Mouse (Mus musculus) MEL (cell line): ENCODE results near the gene Fkbp2. TPM values are rescaled to one million over a fixed set of nuclear protein-coding genes. Genes with fewer than 3 reads are reported as not detected.
A peak's percentile ranks its signal among the peaks of the same experiment; 100 is the strongest.

Experiments
- DNase-seq: peaks from one replicate; pipeline ENCODE4 v3.0.0; 2011; ENCODE audit warnings: low read depth, low spot score
- H3K27ac ChIP-seq: 2 replicates; pipeline ENCODE4 v1.5.1; 2012; ENCODE audit warnings: low read depth, mild to moderate bottlenecking, control low read depth, low read length, moderate library complexity; ENCODE audit not compliant: control insufficient read depth
- H3K27me3 ChIP-seq, 2 experiments: fragments of 150-350 bp in 1 of 2; sonication (generic) in 1 of 2; 2 replicates each; pipeline ENCODE4 v1.6.1; 2012; ENCODE audit warnings: low read length in 2 of 2, mild to moderate bottlenecking in 2 of 2, improper control_type of control experiment in 1 of 2, moderate library complexity in 1 of 2; ENCODE audit not compliant: insufficient read depth in 2 of 2, control insufficient read depth in 1 of 2
- H3K36me3 ChIP-seq, 2 experiments: 2 replicates each; pipeline ENCODE4 v1.6.1; 2012 to 2014; ENCODE audit warnings: low read length in 2 of 2, improper control_type of control experiment in 1 of 2, inconsistent platforms in 1 of 2, mild to moderate bottlenecking in 1 of 2; ENCODE audit not compliant: insufficient read depth in 2 of 2, control insufficient read depth in 1 of 2
- H3K4me1 ChIP-seq, 2 experiments: fragments of 150-350 bp in 1 of 2; sonication (generic) in 1 of 2; 2 replicates each; pipeline ENCODE4 v1.6.1; 2012; ENCODE audit warnings: low read length in 2 of 2, improper control_type of control experiment in 1 of 2, mild to moderate bottlenecking in 1 of 2; ENCODE audit not compliant: insufficient read depth in 2 of 2, control insufficient read depth in 1 of 2
- H3K4me3 ChIP-seq, 2 experiments: fragments of 150-350 bp in 1 of 2; sonication (generic) in 1 of 2; 2 replicates each; pipeline ENCODE4 v1.5.1; 2012; ENCODE audit warnings: low read depth in 2 of 2, low read length in 2 of 2, mild to moderate bottlenecking in 2 of 2, moderate library complexity in 2 of 2, control low read depth in 1 of 2, improper control_type of control experiment in 1 of 2; ENCODE audit not compliant: control insufficient read depth in 1 of 2, insufficient read depth in 1 of 2
- H3K79me2 ChIP-seq: 2 replicates; pipeline ENCODE4 v1.6.1; 2012; ENCODE audit warnings: mild to moderate bottlenecking, low read length, moderate library complexity; ENCODE audit not compliant: control insufficient read depth, poor library complexity, insufficient read depth
- H3K9ac ChIP-seq: 2 replicates; pipeline ENCODE4 v1.6.1; 2012; ENCODE audit warnings: low read depth, mild to moderate bottlenecking, control low read depth, low read length, moderate library complexity; ENCODE audit not compliant: control insufficient read depth, poor library complexity, severe bottlenecking
- H3K9me3 ChIP-seq: fragments of 150-350 bp; sonication (generic); replicated peaks from 2 replicates; pipeline ENCODE4 v1.6.1; 2012; ENCODE audit warnings: mild to moderate bottlenecking, low read length, improper control_type of control experiment, moderate library complexity; ENCODE audit not compliant: insufficient read depth
- BHLHE40 ChIP-seq: IDR thresholded peaks from 2 replicates; pipeline ENCODE4 v1.6.1; 2012; ENCODE audit warnings: low read depth, mild to moderate bottlenecking, inconsistent platforms, low read length, improper control_type of control experiment, borderline replicate concordance
- CHD1 ChIP-seq: IDR thresholded peaks from 2 replicates; pipeline ENCODE4 v1.6.1; 2012; ENCODE audit warnings: low read depth, mild to moderate bottlenecking, inconsistent platforms, low read length, improper control_type of control experiment
- CHD2 ChIP-seq: IDR thresholded peaks from 2 replicates; pipeline ENCODE4 v1.6.1; 2011; ENCODE audit warnings: low read length, improper control_type of control experiment
- E2F4 ChIP-seq: IDR thresholded peaks from 2 replicates; pipeline ENCODE4 v1.6.1; 2011; ENCODE audit warnings: low read depth, low read length, improper control_type of control experiment, borderline replicate concordance
- EP300 ChIP-seq, 2 experiments: IDR thresholded peaks; 2 replicates each; pipeline ENCODE4 v1.6.1; 2011; ENCODE audit warnings: improper control_type of control experiment in 2 of 2, low read length in 2 of 2, low read depth in 1 of 2, mild to moderate bottlenecking in 1 of 2
- ETS1 ChIP-seq: IDR thresholded peaks from 2 replicates; pipeline ENCODE4 v1.6.1; 2012; ENCODE audit warnings: low read depth, mild to moderate bottlenecking, inconsistent platforms, low read length, improper control_type of control experiment, moderate library complexity
- GABPA ChIP-seq: IDR thresholded peaks from 2 replicates; pipeline ENCODE4 v1.6.1; 2012; ENCODE audit warnings: low read depth, mild to moderate bottlenecking, inconsistent platforms, low read length, improper control_type of control experiment, moderate library complexity
- GATA1 ChIP-seq: IDR thresholded peaks from 2 replicates; pipeline ENCODE4 v1.6.1; 2011; ENCODE audit warnings: low read depth, low read length, improper control_type of control experiment
- JUND ChIP-seq: IDR thresholded peaks from 2 replicates; pipeline ENCODE4 v1.6.1; 2011; ENCODE audit warnings: low read depth, mild to moderate bottlenecking, improper control_type of control experiment, low read length
- MAFK ChIP-seq: IDR thresholded peaks from 2 replicates; pipeline ENCODE4 v1.6.1; 2011; ENCODE audit warnings: low read depth, mild to moderate bottlenecking, low read length, improper control_type of control experiment, borderline replicate concordance
- MAZ ChIP-seq: IDR thresholded peaks from 2 replicates; pipeline ENCODE4 v1.6.1; 2012; ENCODE audit warnings: low read depth, mild to moderate bottlenecking, inconsistent platforms, low read length, improper control_type of control experiment
- MXI1 ChIP-seq: IDR thresholded peaks from 2 replicates; pipeline ENCODE4 v1.6.1; 2011; ENCODE audit warnings: mild to moderate bottlenecking, low read depth, low read length, improper control_type of control experiment
- MYB ChIP-seq: IDR thresholded peaks from 2 replicates; pipeline ENCODE4 v1.6.1; 2011; ENCODE audit warnings: mild to moderate bottlenecking, low read depth, low read length, improper control_type of control experiment
- NELFE ChIP-seq: IDR thresholded peaks from 2 replicates; pipeline ENCODE4 v1.6.1; 2011; ENCODE audit warnings: low read depth, low read length, improper control_type of control experiment
- NRF1 ChIP-seq: IDR thresholded peaks from 2 replicates; pipeline ENCODE4 v1.6.1; 2014; ENCODE audit warnings: low read depth, mild to moderate bottlenecking, inconsistent platforms, low read length, improper control_type of control experiment, moderate library complexity; ENCODE audit not compliant: poor library complexity, insufficient read depth, severe bottlenecking
- POLR2A ChIP-seq, 2 experiments: IDR thresholded peaks; 2 replicates each; pipeline ENCODE4 v1.6.1; 2011 to 2012; ENCODE audit warnings: low read length in 2 of 2, mild to moderate bottlenecking in 2 of 2, control low read depth in 1 of 2, improper control_type of control experiment in 1 of 2, low read depth in 1 of 2, moderate library complexity in 1 of 2; ENCODE audit not compliant: control insufficient read depth in 1 of 2, insufficient read depth in 1 of 2, poor library complexity in 1 of 2
- POLR2AphosphoS2 ChIP-seq: IDR thresholded peaks from 2 replicates; pipeline ENCODE4 v1.6.1; 2011; ENCODE audit warnings: low read length, improper control_type of control experiment
- POLR2AphosphoS5 ChIP-seq: IDR thresholded peaks from 2 replicates; pipeline ENCODE4 v1.6.1; 2012; ENCODE audit warnings: low read depth, borderline replicate concordance, mild to moderate bottlenecking, inconsistent platforms, low read length, moderate library complexity, mixed read lengths
- RAD21 ChIP-seq: IDR thresholded peaks from 2 replicates; pipeline ENCODE4 v1.6.1; 2011; ENCODE audit warnings: mild to moderate bottlenecking, low read depth, low read length, improper control_type of control experiment
- SMC3 ChIP-seq: IDR thresholded peaks from 2 replicates; pipeline ENCODE4 v1.6.1; 2011; ENCODE audit warnings: low read depth, low read length, improper control_type of control experiment
- TAL1 ChIP-seq: IDR thresholded peaks from 2 replicates; pipeline ENCODE4 v1.6.1; 2012; ENCODE audit warnings: mild to moderate bottlenecking, inconsistent platforms, low read length, moderate library complexity, mixed read lengths
- TBP ChIP-seq: IDR thresholded peaks from 2 replicates; pipeline ENCODE4 v1.8.0; 2011; ENCODE audit warnings: low read depth, low read length, improper control_type of control experiment
- USF1 ChIP-seq: IDR thresholded peaks from 2 replicates; pipeline ENCODE4 v1.6.1; 2014; ENCODE audit warnings: low read depth, mild to moderate bottlenecking, inconsistent platforms, low read length, improper control_type of control experiment, moderate library complexity
- ZC3H11A ChIP-seq: IDR thresholded peaks from 2 replicates; pipeline ENCODE4 v1.6.1; 2012; ENCODE audit warnings: low read depth, mild to moderate bottlenecking, inconsistent platforms, low read length, improper control_type of control experiment
- ZKSCAN1 ChIP-seq: IDR thresholded peaks from 2 replicates; pipeline ENCODE4 v1.6.1; 2012; ENCODE audit warnings: low read depth, mild to moderate bottlenecking, inconsistent platforms, low read length, improper control_type of control experiment, moderate library complexity
- ZMIZ1 ChIP-seq: IDR thresholded peaks from 2 replicates; pipeline ENCODE4 v1.6.1; 2012; ENCODE audit warnings: low read depth, mild to moderate bottlenecking, inconsistent platforms, low read length, improper control_type of control experiment, moderate library complexity
- ZNF384 ChIP-seq: IDR thresholded peaks from 2 replicates; pipeline ENCODE4 v1.6.1; 2012; ENCODE audit warnings: low read depth, mild to moderate bottlenecking, inconsistent platforms, low read length, improper control_type of control experiment
- polyA plus RNA-seq, 2 experiments: library from polyadenylated mRNA; stranded (reverse) in 1 of 2; unstranded in 1 of 2; fragments of >175 nt in 1 of 2; fragments of >200 nt in 1 of 2; gene quantifications; 2 replicates each; pipeline versions ENCODE4 v1.2.1 to v1.2.4; 2012; ENCODE audit warnings: low replicate concordance in 2 of 2, low read depth in 1 of 2; ENCODE audit not compliant: insufficient read length in 2 of 2, insufficient read depth in 1 of 2, missing spikeins in 1 of 2
- total RNA-seq: library from RNA; depleted of rRNA; stranded (reverse); fragments of 300-350 nt; gene quantifications from 2 replicates; pipeline ENCODE4 v1.2.3, GENCODE M21; 2012

The Fkbp2 gene
- total and polyA plus RNA-seq, 3 experiments: 53.9 to 167 TPM; not detected in 1

DNA sequence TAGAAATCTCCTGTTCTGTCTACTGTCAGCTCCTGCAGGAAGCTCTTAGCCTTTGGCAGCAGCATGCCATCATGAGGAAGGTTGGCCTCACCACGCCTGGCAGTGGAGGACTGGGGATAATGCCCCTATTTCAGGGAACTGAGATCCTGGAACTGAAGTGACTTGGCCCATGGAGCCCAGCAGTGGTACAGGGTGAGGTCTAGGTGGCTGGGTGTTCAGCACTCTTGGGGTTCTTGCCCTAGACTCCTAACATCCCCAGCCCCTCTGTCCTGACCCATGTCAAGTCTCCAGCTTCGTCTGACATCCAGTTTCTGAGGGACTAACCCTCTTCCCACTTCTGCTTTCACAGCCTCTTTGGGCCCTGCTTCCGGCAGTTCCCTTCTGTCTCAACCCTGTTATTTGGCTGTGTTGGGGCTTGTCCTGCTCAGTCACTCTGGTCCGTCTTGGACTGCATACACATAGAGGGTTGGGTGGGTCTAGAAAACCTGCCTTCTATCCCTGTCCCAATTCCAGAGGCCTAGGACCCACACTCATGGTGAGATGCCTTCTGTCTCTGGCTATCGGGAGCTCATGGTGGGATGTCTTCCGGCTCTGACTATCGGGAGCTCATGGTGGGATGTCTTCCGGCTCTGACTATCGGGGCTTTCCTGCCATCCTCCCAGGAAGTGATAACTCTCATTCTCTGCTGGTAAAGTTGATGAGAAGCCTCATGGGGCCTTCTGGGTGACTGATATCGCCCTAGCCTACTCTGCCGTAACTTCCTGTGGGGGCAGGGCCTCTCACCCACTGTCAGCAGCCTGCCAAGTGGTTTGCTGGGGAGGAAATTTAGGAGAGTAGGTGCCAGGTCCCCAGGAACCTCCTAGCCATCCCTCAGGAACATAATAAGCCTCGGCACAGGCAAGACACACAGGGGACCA lies 37.5 kb upstream of the Fkbp2 start (continued):
- TF ChIP-seq MAFK: no peak
- no peak for TF ChIP-seq ZKSCAN1
- no peak for TF ChIP-seq RAD21
- peak; percentile 71 for TF ChIP-seq NELFE
- peak; percentile 75; the same call in 1 of the 2 replicates for TF ChIP-seq POLR2AphosphoS2
- no peak for TF ChIP-seq ZNF384
- peak; percentile 89 for TF ChIP-seq ZMIZ1
- TF ChIP-seq GABPA: no peak
- TF ChIP-seq MXI1: peak; percentile 66
- TF ChIP-seq E2F4: no peak
- TF ChIP-seq POLR2AphosphoS5: no peak
- no peak for TF ChIP-seq USF1
- TF ChIP-seq TAL1: peak; percentile 93
- TF ChIP-seq TBP: peak; percentile 77
- TF ChIP-seq CHD2: peak; percentile 56; the same call in 1 of the 2 replicates
- no peak for TF ChIP-seq NRF1

DNA sequence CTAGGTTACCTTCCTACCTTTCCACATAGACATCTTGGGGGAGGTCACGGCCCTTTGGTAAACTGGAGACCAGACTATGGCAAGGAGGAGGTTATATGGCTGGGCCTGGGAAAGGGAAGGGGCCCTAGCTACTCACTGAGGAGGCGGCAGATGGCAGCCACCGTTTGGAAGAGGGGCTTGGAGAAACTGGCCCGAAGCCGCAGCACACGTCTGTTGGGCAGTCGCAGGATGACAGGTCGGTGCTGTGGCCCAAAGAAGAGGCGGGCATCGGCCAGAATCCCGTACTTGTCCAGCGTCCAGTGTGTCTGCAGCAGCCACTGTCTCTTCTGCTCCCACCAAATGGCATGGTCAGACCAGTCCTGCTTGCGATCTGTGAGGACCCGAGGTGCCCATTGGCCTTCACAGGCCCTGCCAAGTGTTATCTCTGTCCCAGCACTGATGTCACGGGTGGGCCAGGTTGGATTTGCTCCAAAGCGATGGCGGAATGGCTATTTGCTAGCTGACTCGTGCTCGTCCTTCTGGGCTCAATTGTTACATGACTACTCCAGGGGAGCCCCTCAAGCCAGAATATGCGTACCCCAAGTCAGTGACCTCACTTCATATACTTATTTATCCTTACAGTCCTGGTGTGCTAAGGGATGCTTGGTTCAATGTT lies 34.3 kb upstream of the Fkbp2 start:
- Histone ChIP-seq H3K36me3 (peaks cover 12 to 20% of the 10 kb centered on the region in 2 experiments), H3K4me3 (no peak overlapping the region), H3K9me3 (no peaks in the 10 kb centered on the region), H3K9ac (no peak overlapping the region), H3K27me3 (no peaks in the 10 kb centered on the region), H3K79me2 (peaks cover 27% of the 10 kb centered on the region), H3K27ac (no peak overlapping the region), H3K4me1 (peaks cover 4 to 18% of the 10 kb centered on the region in 2 experiments)
- no peak for DNase-seq
- no peak for TF ChIP-seq JUND
- no peak for TF ChIP-seq ETS1
- TF ChIP-seq CHD1: no peak
- no peak for TF ChIP-seq MAZ
- no peak for TF ChIP-seq MAFK
- TF ChIP-seq SMC3: no peak
- TF ChIP-seq ZMIZ1: no peak
- no peak for TF ChIP-seq EP300 (IDR thresholded peaks at IDR 0.05; ENCODE audit: low read depth in 1 of 2, low read length in 2 of 2)
- TF ChIP-seq ZKSCAN1: no peak
- no peak for TF ChIP-seq CHD2
- TF ChIP-seq POLR2AphosphoS2: no peak; the same call in 1 of the 2 replicates
- no peak for TF ChIP-seq NRF1
- TF ChIP-seq BHLHE40: no peak
- TF ChIP-seq MYB: no peak
- TF ChIP-seq MXI1: no peak
- TF ChIP-seq POLR2A (IDR thresholded peaks at IDR 0.05; ENCODE audit: control insufficient read depth in 1 of 2, insufficient read depth in 1 of 2, low read depth in 1 of 2, low read length in 2 of 2, poor library complexity in 1 of 2): no peak; a peak in 1 of 4 replicates
- no peak for TF ChIP-seq ZC3H11A
- TF ChIP-seq TBP: no peak
- TF ChIP-seq GATA1: no peak
